Mouse (Mus musculus): ENCODE results near the gene Mettl25. TPM values are rescaled to one million over a fixed set of nuclear protein-coding genes. Genes with fewer than 3 reads are reported as not detected.
A peak's percentile ranks its signal among the peaks of the same experiment; 100 is the strongest.

Mettl25 gene
- total RNA-seq (2014; fragmentation: Nextera tagmentation), result 7.2 and 11.1 TPM in 2 replicates
- total RNA-seq (2017), result 12.9 and 19.8 TPM in 2 replicates

- ATAC-seq (replicated peaks; ENCODE audit: poor library complexity, severe bottlenecking), result peak; percentile 95
Measured at GRCm38 (mm10) chr10:105840928-105841888, at the start of gene Mettl25, which contains the start of gene Ccdc59. Gene Mettl25 (minus strand): TSS chr10:105841380. Gene Ccdc59 (plus strand): TSS chr10:105841067.

- no peak for ATAC-seq (replicated peaks; ENCODE audit: poor library complexity, severe bottlenecking)
Measured at GRCm38 (mm10) chr10:105867312-105867711, 26.1 kb upstream of the Mettl25 start.

GRCm38 (mm10) chr10:105851136-105851535 lies 10.0 kb upstream of the Mettl25 start:
- ATAC-seq (replicated peaks; ENCODE audit: poor library complexity, severe bottlenecking), result no peak

GRCm38 (mm10) chr10:105850286-105850685 lies 9.1 kb upstream of the Mettl25 start:
- ATAC-seq (replicated peaks; ENCODE audit: poor library complexity, severe bottlenecking), result no peak

GRCm38 (mm10) chr10:105842574-105842973 lies 1.4 kb upstream of the Mettl25 start:
- no peak for ATAC-seq (replicated peaks; ENCODE audit: poor library complexity, severe bottlenecking)

- ATAC-seq (replicated peaks; ENCODE audit: poor library complexity, severe bottlenecking), result peak; percentile 78
Measured at GRCm38 (mm10) chr10:105834627-105835228, 6.5 kb downstream of the Mettl25 start.

- ATAC-seq (replicated peaks; ENCODE audit: poor library complexity, severe bottlenecking), result no peak
Measured at GRCm38 (mm10) chr10:105806259-105807010, 34.7 kb downstream of the Mettl25 start.

GRCm38 (mm10) chr10:105803461-105803860 lies 37.7 kb downstream of the Mettl25 start:
- no peak for ATAC-seq (replicated peaks; ENCODE audit: poor library complexity, severe bottlenecking)

GRCm38 (mm10) chr10:105802132-105802531 lies 39.0 kb downstream of the Mettl25 start:
- no peak for ATAC-seq (replicated peaks; ENCODE audit: poor library complexity, severe bottlenecking)

GRCm38 (mm10) chr10:105801147-105801546 lies 40.0 kb downstream of the Mettl25 start:
- no peak for ATAC-seq (replicated peaks; ENCODE audit: poor library complexity, severe bottlenecking)

- no peak for ATAC-seq (replicated peaks; ENCODE audit: poor library complexity, severe bottlenecking)
Measured at GRCm38 (mm10) chr10:105797250-105797924, 43.8 kb downstream of the Mettl25 start.

- no peak for ATAC-seq (replicated peaks; ENCODE audit: poor library complexity, severe bottlenecking)
Measured at GRCm38 (mm10) chr10:105793776-105794552, 47.2 kb downstream of the Mettl25 start.

- ATAC-seq (replicated peaks; ENCODE audit: poor library complexity, severe bottlenecking), result no peak
Measured at GRCm38 (mm10) chr10:105788744-105789486, 52.3 kb downstream of the Mettl25 start.

GRCm38 (mm10) chr10:105783766-105784165 lies 57.4 kb downstream of the Mettl25 start:
- no peak for ATAC-seq (replicated peaks; ENCODE audit: poor library complexity, severe bottlenecking)

GRCm38 (mm10) chr10:105774382-105774781 lies 66.8 kb downstream of the Mettl25 start:
- ATAC-seq (replicated peaks; ENCODE audit: poor library complexity, severe bottlenecking), result peak; percentile 86

- no peak for ATAC-seq (replicated peaks; ENCODE audit: poor library complexity, severe bottlenecking)
Measured at GRCm38 (mm10) chr10:105772821-105773302, 68.3 kb downstream of the Mettl25 start.

- peak; percentile 69; the same call in 1 of the 2 replicates for ATAC-seq (replicated peaks; ENCODE audit: poor library complexity, severe bottlenecking)
Measured at GRCm38 (mm10) chr10:105763959-105764358, 77.2 kb downstream of the Mettl25 start.

- ATAC-seq (replicated peaks; ENCODE audit: poor library complexity, severe bottlenecking), result no peak
Measured at GRCm38 (mm10) chr10:105760460-105760859, 80.7 kb downstream of the Mettl25 start.

All from granulocyte monocyte progenitor cell, adult 5-6 weeks (primary cell).